Mouse (Mus musculus): ENCODE measurements around the gene Mrvi1.

- TF ChIP-seq CTCF (IDR thresholded peaks at IDR 0.05; ENCODE audit: insufficient read depth, low read depth, low read length) = no peak
- no peak for TF ChIP-seq POLR2A (IDR thresholded peaks at IDR 0.05; ENCODE audit: insufficient read depth, low read depth, low read length)
Observed at GRCm38 (mm10) chr7:110935815-110936762, 46.2 kb downstream of the Mrvi1 start.

Measured in olfactory bulb, adult 2 months (tissue).